Mouse (Mus musculus) G1E (cell line): Measurements from ENCODE around the gene Lrrc36.

ENCODE experiments used
- CTCF ChIP-seq: IDR thresholded peaks from 2 replicates; pipeline ENCODE4 v1.5.1; 2012; ENCODE audit warnings: low read depth, low read length, inconsistent platforms, mixed read lengths
- GATA1 ChIP-seq: IDR thresholded peaks from 2 replicates; pipeline ENCODE4 v1.6.1; 2012; ENCODE audit warnings: borderline replicate concordance, low read length, inconsistent platforms, mixed read lengths
- GATA2 ChIP-seq: IDR thresholded peaks from 2 replicates; pipeline ENCODE4 v1.6.1; 2012; ENCODE audit warnings: low read depth, low read length, inconsistent platforms, borderline replicate concordance
- TAL1 ChIP-seq: conservative IDR thresholded peaks from 2 replicates; pipeline ENCODE4 v1.6.1; 2012; ENCODE audit warnings: low read depth, low read length, inconsistent platforms, mixed read lengths

GRCm38 (mm10) chr8:105470681-105471313, 57.4 kb downstream of the Lrrc36 start:
- no peak for TF ChIP-seq CTCF
- no peak for TF ChIP-seq GATA1
- no peak for TF ChIP-seq GATA2
- TF ChIP-seq TAL1, result no peak
